Comparison of ENCODE assay signal across 13 mouse cellular contexts in the genomic region with DNA sequence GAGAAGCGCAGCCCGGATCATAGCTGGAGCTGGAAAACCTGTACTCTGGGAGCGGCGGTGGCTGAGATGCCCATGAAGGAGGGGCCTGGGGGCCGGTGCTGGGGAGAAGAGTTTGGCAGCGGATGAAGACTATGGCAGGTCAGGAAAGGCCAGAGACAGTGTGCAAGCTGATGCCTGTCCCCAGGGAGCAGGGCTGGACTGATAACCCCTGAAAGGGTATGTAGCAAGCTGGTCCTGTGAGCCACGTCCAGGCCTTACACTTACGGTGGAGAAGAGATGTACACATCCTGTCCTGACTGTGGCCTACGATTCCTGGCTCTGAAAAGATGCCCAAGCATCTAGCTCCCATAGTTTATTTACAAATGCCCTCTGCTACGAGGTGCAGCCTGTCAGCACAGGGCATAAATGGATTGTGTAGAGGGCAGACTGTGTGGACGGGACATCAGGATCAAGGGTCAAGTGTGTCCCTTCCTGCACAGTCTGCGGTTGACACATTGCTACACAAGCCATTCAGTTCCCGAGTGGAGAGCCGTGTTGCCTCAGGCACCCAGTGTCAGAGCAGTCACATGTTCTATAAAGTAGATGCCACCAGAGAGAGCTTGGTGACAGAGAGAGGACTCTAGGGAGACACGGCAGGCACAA. TPM values are rescaled to one million over a fixed set of nuclear protein-coding genes. Genes with fewer than 3 reads are reported as not detected.
DNase-seq lines count a peak whose midpoint lies in the region; ATAC-seq and TF ChIP-seq lines count a peak whose summit lies in the region.
"Had no signal": no experiment of that assay in that cellular context is flagged by ENCODE, and none has a peak within 500 bp of the region (broad histone marks: within the 10 kb centered on the region; RNA-seq: fewer than 3 reads in every experiment).

No protein-coding gene starts in this region.

- TF ChIP-seq POLR2A in kidney, adult 2 months (IDR thresholded peaks at IDR 0.05; ENCODE audit: low read depth, low read length), result no peak

- DNase-seq in heart, adult 18-20 months, result no peak
- no peak for DNase-seq in lung, postnatal 14 days
- DNase-seq in embryonic facial prominence, embryonic 14.5 days (ENCODE audit: low spot score), result no peak
- DNase-seq in liver, postnatal 0 days, result no peak
- no peak for DNase-seq in kidney, adult 2 months
- DNase-seq in ovary, postnatal 10 days (ENCODE audit: low spot score), result no peak
- DNase-seq: cerebellum, adult 9-11 months; kidney, adult 9 months; thymus, postnatal 25 days had no signal

- H3K4me2 ChIP-seq in heart, embryonic 12.5 days, result no peak overlapping the region
- no peak overlapping the region for H3K4me2 ChIP-seq in lung, embryonic 15.5 days
- H3K4me2 ChIP-seq in embryonic facial prominence, embryonic 14.5 days (ENCODE audit: low read depth, low read length), result no peak overlapping the region
- no peak overlapping the region for H3K4me2 ChIP-seq in liver, postnatal 0 days (ENCODE audit: low read depth, low read length)
- H3K4me2 ChIP-seq: embryonic facial prominence, embryonic 15.5 days; limb, embryonic 13.5 days had no signal

- no peak overlapping the region for H3K4me3 ChIP-seq in heart, embryonic 12.5 days
- no peak overlapping the region for H3K4me3 ChIP-seq in lung, embryonic 15.5 days
- no peak overlapping the region for H3K4me3 ChIP-seq in embryonic facial prominence, embryonic 14.5 days (ENCODE audit: low read depth, low read length)
- no peak overlapping the region for H3K4me3 ChIP-seq in liver, postnatal 0 days (ENCODE audit: low read depth, low read length)
- no peak overlapping the region for H3K4me3 ChIP-seq in kidney, adult 2 months (ENCODE audit: insufficient read depth, low read depth, low read length)
- H3K4me3 ChIP-seq: embryonic facial prominence, embryonic 15.5 days; limb, embryonic 13.5 days had no signal

- no peaks in the 10 kb centered on the region for H3K9me3 ChIP-seq in heart, embryonic 12.5 days (replicated peaks)
- H3K9me3 ChIP-seq in lung, embryonic 15.5 days, result no peaks in the 10 kb centered on the region
- H3K9me3 ChIP-seq in embryonic facial prominence, embryonic 14.5 days (ENCODE audit: control insufficient read depth, low read length), result no peaks in the 10 kb centered on the region
- no peaks in the 10 kb centered on the region for H3K9me3 ChIP-seq in liver, postnatal 0 days (ENCODE audit: low read length)
- H3K9me3 ChIP-seq: embryonic facial prominence, embryonic 15.5 days; limb, embryonic 13.5 days had no signal

- WGBS in heart, embryonic 12.5 days, result 43% methylated on average over 15 of the region's 15 CpGs
- 54% methylated on average over 15 of the region's 15 CpGs for WGBS in lung, embryonic 15.5 days
- 59% methylated on average over 15 of the region's 15 CpGs for WGBS in embryonic facial prominence, embryonic 14.5 days
- WGBS in liver, postnatal 0 days (ENCODE audit: insufficient replicate concordance), result 64% methylated on average over 15 of the region's 15 CpGs
- 64% methylated on average over 15 of the region's 15 CpGs for WGBS in kidney, adult 2 months

- no peak for TF ChIP-seq CTCF in liver, postnatal 0 days (IDR thresholded peaks at IDR 0.05; ENCODE audit: low read depth)
- TF ChIP-seq CTCF in kidney, adult 2 months (conservative IDR thresholded peaks at IDR 0.05; ENCODE audit: insufficient read depth, insufficient read length, low read depth, low read length), result no peak

- H3K4me1 ChIP-seq in heart, embryonic 12.5 days (replicated peaks), result peaks cover 61% of the 10 kb centered on the region
- no peaks in the 10 kb centered on the region for H3K4me1 ChIP-seq in lung, embryonic 15.5 days
- H3K4me1 ChIP-seq in embryonic facial prominence, embryonic 14.5 days (ENCODE audit: control insufficient read depth, insufficient read depth, low read length), result no peaks in the 10 kb centered on the region
- H3K4me1 ChIP-seq in liver, postnatal 0 days (ENCODE audit: insufficient read depth), result no peaks in the 10 kb centered on the region; the same call in 1 of the 2 replicates
- H3K4me1 ChIP-seq in kidney, adult 2 months (ENCODE audit: control insufficient read depth, insufficient read depth, low read length), result no peaks in the 10 kb centered on the region

- no peak for TF ChIP-seq EP300 in liver, postnatal 0 days (IDR thresholded peaks at IDR 0.05; ENCODE audit: low read depth)

- H3K27me3 ChIP-seq in heart, embryonic 12.5 days (replicated peaks), result no peaks in the 10 kb centered on the region
- no peaks in the 10 kb centered on the region for H3K27me3 ChIP-seq in lung, embryonic 15.5 days
- no peaks in the 10 kb centered on the region for H3K27me3 ChIP-seq in embryonic facial prominence, embryonic 14.5 days (replicated peaks; ENCODE audit: control insufficient read depth, insufficient read depth, low read length)
- H3K27me3 ChIP-seq in liver, postnatal 0 days (ENCODE audit: insufficient read depth, low read length), result no peaks in the 10 kb centered on the region
- no peaks in the 10 kb centered on the region for H3K27me3 ChIP-seq in kidney, adult 2 months (replicated peaks; ENCODE audit: control insufficient read depth, insufficient read depth, low read length)
- H3K27me3 ChIP-seq: embryonic facial prominence, embryonic 15.5 days; limb, embryonic 13.5 days had no signal

- H3K27ac ChIP-seq in heart, embryonic 12.5 days (ENCODE audit: poor library complexity, severe bottlenecking), result peak overlapping the region; percentile 17
- no peak overlapping the region for H3K27ac ChIP-seq in lung, embryonic 15.5 days
- H3K27ac ChIP-seq in embryonic facial prominence, embryonic 14.5 days (replicated peaks; ENCODE audit: low read depth, low read length), result 0 out of 2 replicates have a peak overlapping the region, but pooled peaks have one; percentile 11
- no peak overlapping the region for H3K27ac ChIP-seq in liver, postnatal 0 days (ENCODE audit: low read depth)
- H3K27ac ChIP-seq in kidney, adult 2 months (ENCODE audit: insufficient read depth, low read depth, low read length), result no peak overlapping the region
- H3K27ac ChIP-seq: embryonic facial prominence, embryonic 15.5 days; limb, embryonic 13.5 days had no signal

- H3K9ac ChIP-seq in heart, embryonic 12.5 days, result no peak overlapping the region
- H3K9ac ChIP-seq in lung, embryonic 15.5 days, result no peak overlapping the region
- no peak overlapping the region for H3K9ac ChIP-seq in embryonic facial prominence, embryonic 14.5 days (ENCODE audit: low read depth, low read length)
- H3K9ac ChIP-seq in liver, postnatal 0 days (replicated peaks), result no peak overlapping the region
- H3K9ac ChIP-seq: embryonic facial prominence, embryonic 15.5 days; limb, embryonic 13.5 days had no signal

- ATAC-seq in heart, embryonic 12.5 days (ENCODE audit: insufficient number of reproducible peaks, low FRiP score), result no peak
- peak; percentile 7 for ATAC-seq in lung, embryonic 15.5 days (ENCODE audit: borderline replicate concordance, extremely low read depth, low FRiP score, low TSS enrichment)
- ATAC-seq in embryonic facial prominence, embryonic 14.5 days (ENCODE audit: low read depth), result no peak
- peak; percentile 90 for ATAC-seq in liver, postnatal 0 days

- peaks cover 27% of the 10 kb centered on the region for H3K36me3 ChIP-seq in heart, embryonic 12.5 days
- H3K36me3 ChIP-seq in lung, embryonic 15.5 days, result no peaks in the 10 kb centered on the region
- H3K36me3 ChIP-seq in embryonic facial prominence, embryonic 14.5 days (ENCODE audit: control insufficient read depth, insufficient read depth, low read length), result peaks cover 29% of the 10 kb centered on the region
- no peaks in the 10 kb centered on the region for H3K36me3 ChIP-seq in liver, postnatal 0 days (replicated peaks; ENCODE audit: insufficient read depth, low read length)
- H3K36me3 ChIP-seq in kidney, adult 2 months (ENCODE audit: control insufficient read depth, insufficient read depth, low read length), result no peaks in the 10 kb centered on the region

RNA-seq across cellular contexts. Expression of a gene that starts 57.0 kb away (rescaled TPM):
- polyA plus RNA-seq in heart, embryonic 12.5 days (2016; fragmentation: Nextera tagmentation; extraction: Ambion mirVana), result 136 and 137 TPM in 2 replicates
- total RNA-seq in heart, adult 18-20 months (2021), result 10 to 100 TPM; 39.7 to 40.6 TPM
- 40.2 and 46.6 TPM in 2 replicates for polyA plus RNA-seq in lung, embryonic 15.5 days (2015; fragmentation: Nextera tagmentation; extraction: Ambion mirVana)
- polyA plus RNA-seq in embryonic facial prominence, embryonic 14.5 days (2014; fragmentation: Nextera tagmentation; extraction: Ambion mirVana), result 139 and 160 TPM in 2 replicates
- 1.6 and 1.8 TPM in 2 replicates for polyA plus RNA-seq in liver, postnatal 0 days (2015; fragmentation: Nextera tagmentation; extraction: Ambion mirVana)
- polyA plus RNA-seq in kidney, adult 2 months (2012; rRNA removed), result 18.6 and 23.8 TPM in 2 replicates

Comparison
In these comparisons a context has a peak if more than half of its experiments do, and no peak if none do; other contexts are left out.
1. ATAC-seq: peak in lung, embryonic 15.5 days (single experiment) and liver, postnatal 0 days (single experiment); none in heart, embryonic 12.5 days (single experiment) and embryonic facial prominence, embryonic 14.5 days (single experiment).
2. H3K27ac ChIP-seq: peak in heart, embryonic 12.5 days (single experiment) and embryonic facial prominence, embryonic 14.5 days (single experiment); none in lung, embryonic 15.5 days (single experiment), liver, postnatal 0 days (single experiment) and kidney, adult 2 months (single experiment).